Mouse (Mus musculus) forebrain, embryonic 16.5 days (tissue): ENCODE results near the gene Hist1h2an. TPM values are rescaled to one million over a fixed set of nuclear protein-coding genes. Genes with fewer than 3 reads are reported as not detected.
"Not testable (repeated sequence)": the region's sequence is repeated elsewhere in the genome, so short reads cannot be mapped to it uniquely, and the experiment has no call there.

Experiments used
- ATAC-seq: fragments of 200-750 bp; cut with Nextera tagmentation; 2 replicates; pipeline ENCODE4 v1.8.0; 2017; ENCODE audit warnings: mild to moderate bottlenecking, moderate library complexity
- H3K27ac ChIP-seq: fragments of 300-500 bp; sonication (generic); 2 replicates; pipeline ENCODE4 v1.5.1; 2014; ENCODE audit warnings: low read length, control low read depth
- H3K27me3 ChIP-seq: fragments of 300-500 bp; sonication (generic); replicated peaks from 2 replicates; pipeline ENCODE4 v1.6.1; 2014; ENCODE audit warnings: low read length; ENCODE audit not compliant: control insufficient read depth, insufficient read depth
- H3K36me3 ChIP-seq: fragments of 300-500 bp; sonication (generic); 2 replicates; pipeline ENCODE4 v1.6.1; 2014; ENCODE audit not compliant: control insufficient read depth, insufficient read depth
- H3K4me1 ChIP-seq: fragments of 300-500 bp; sonication (generic); replicated peaks from 2 replicates; pipeline ENCODE4 v1.6.1; 2014; ENCODE audit warnings: low read length; ENCODE audit not compliant: control insufficient read depth, insufficient read depth
- H3K4me2 ChIP-seq: fragments of 300-500 bp; sonication (generic); 2 replicates; pipeline ENCODE4 v1.6.1; 2014; ENCODE audit warnings: mild to moderate bottlenecking, low read length, control low read depth
- H3K4me3 ChIP-seq: fragments of 300-500 bp; sonication (generic); replicated peaks from 2 replicates; pipeline ENCODE4 v1.5.1; 2014; ENCODE audit warnings: mild to moderate bottlenecking, low read length, control low read depth
- H3K9ac ChIP-seq: fragments of 300-500 bp; sonication (generic); replicated peaks from 2 replicates; pipeline ENCODE4 v1.6.1; 2014; ENCODE audit warnings: low read depth, low read length, control low read depth
- H3K9me3 ChIP-seq: fragments of 300-500 bp; sonication (generic); 2 replicates; pipeline ENCODE4 v1.6.1; 2016; ENCODE audit warnings: low read length; ENCODE audit not compliant: control insufficient read depth
- WGBS: fragments of 180-500 bp; shearing (Covaris S2); extraction: QIAGEN DNeasy Blood & Tissue Kit; methylation state at CpG from one replicate; pipeline ENCODE4 v1.1.7; 2014; 5-methylcytosine and 5-hydroxymethylcytosine counted together
- polyA plus RNA-seq: library from polyadenylated mRNA; unstranded; fragments of >200 nt; fragmentation: Nextera tagmentation; extraction: Ambion mirVana; gene quantifications from 2 replicates; pipeline ENCODE4 v1.2.1, GENCODE M21; 2015

Hist1h2an gene
- polyA plus RNA-seq, 1 experiment from 2014 or later, result 1.7 TPM

DNA sequence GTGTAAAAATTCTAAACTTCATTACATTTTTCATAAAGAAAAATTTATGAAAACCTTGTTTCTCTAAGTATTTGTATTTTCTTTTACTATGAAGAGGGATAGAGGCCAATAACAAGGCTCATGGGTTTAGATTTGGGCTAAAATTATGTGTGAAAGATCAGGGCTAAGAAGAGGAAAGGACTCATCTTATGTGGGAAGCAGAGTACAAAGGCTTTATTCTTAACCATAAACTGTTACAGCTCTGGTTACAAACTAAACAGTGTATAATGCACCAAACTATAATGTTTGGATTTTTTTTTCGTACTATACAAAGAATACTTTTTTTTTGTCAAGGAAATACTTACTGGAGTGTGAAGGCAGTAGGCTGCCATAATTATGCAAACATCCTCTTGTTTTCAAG is 31.3 kb downstream of the Hist1h2an start:
- Histone ChIP-seq H3K9ac (no peak overlapping the region), H3K4me3 (no peak overlapping the region), H3K36me3 (no peaks in the 10 kb centered on the region), H3K4me2 (no peak overlapping the region), H3K27ac (no peak overlapping the region), H3K27me3 (no peaks in the 10 kb centered on the region), H3K9me3 (no peaks in the 10 kb centered on the region), H3K4me1 (peaks cover 11% of the 10 kb centered on the region)
- no peak for ATAC-seq
- WGBS, result 61% methylated on average over 1 of the region's 1 CpGs

GRCm38 (mm10) chr13:21754294-21755001 is 32.6 kb downstream of the Hist1h2an start:
- Histone ChIP-seq H3K4me1 (peaks cover 11% of the 10 kb centered on the region), H3K27ac (peak overlapping the region; percentile 86), H3K4me2 (peak overlapping the region; percentile 66), H3K4me3 (peak overlapping the region; percentile 51), H3K9ac (0 out of 2 replicates have a peak overlapping the region, but pooled peaks have one; percentile 29)
- H3K9me3 ChIP-seq, H3K36me3 ChIP-seq, ATAC-seq, H3K27me3 ChIP-seq: not testable (repeated sequence)
- WGBS, result 0% methylated on average over 8 of the region's 26 CpGs

DNA sequence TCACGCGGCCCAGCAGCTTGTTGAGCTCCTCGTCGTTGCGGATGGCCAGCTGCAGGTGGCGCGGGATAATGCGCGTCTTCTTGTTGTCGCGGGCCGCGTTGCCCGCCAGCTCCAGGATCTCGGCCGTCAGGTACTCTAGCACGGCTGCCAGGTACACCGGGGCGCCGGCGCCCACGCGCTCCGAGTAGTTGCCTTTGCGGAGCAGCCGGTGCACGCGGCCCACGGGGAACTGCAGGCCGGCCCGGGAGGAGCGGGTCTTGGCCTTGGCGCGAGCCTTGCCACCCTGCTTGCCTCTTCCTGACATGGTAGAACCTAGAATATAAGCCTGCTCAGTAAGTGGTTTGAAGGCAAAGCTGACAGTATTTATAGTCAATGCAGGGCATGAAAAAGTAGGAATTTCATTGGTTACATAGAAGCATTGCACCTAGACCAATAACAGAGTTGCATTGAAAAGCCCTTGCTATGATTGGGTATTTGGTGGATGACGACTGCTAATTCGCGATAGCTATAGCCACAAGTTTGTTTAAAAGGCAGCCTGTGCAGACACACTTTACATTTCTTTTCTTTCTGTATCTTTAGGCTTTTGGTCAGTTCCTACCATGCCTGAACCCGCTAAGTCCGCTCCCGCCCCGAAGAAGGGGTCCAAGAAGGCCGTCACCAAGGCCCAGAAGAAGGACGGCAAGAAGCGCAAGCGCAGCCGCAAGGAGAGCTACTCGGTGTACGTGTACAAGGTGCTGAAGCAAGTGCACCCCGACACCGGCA is 33.3 kb downstream of the Hist1h2an start, which contains the start of the genes Hist1h2ak and Hist1h2bn:
Gene Hist1h2ak (minus strand): TSS at position 304 of the 762 bp plus-strand sequence.
Gene Hist1h2bn (plus strand): TSS at position 600 of the 762 bp plus-strand sequence.
- under 1% methylated on average over 32 of the region's 50 CpGs for WGBS
- ATAC-seq, result peak; percentile 95
- not testable (repeated sequence) for H3K9me3 ChIP-seq, H3K36me3 ChIP-seq, H3K27me3 ChIP-seq
- peak within 1 kb of the TSS; percentile 94 for H3K27ac ChIP-seq
- H3K9ac ChIP-seq, result peak within 1 kb of the TSS; percentile 64
- peak within 1 kb of the TSS; percentile 85 for H3K4me2 ChIP-seq
- H3K4me3 ChIP-seq, result peak within 1 kb of the TSS; percentile 51
- H3K4me1 ChIP-seq, result peaks cover 13% of the 10 kb centered on the region

- H3K9me3 ChIP-seq, result no peaks in the 10 kb centered on the region
- peaks cover 16% of the 10 kb centered on the region for H3K4me1 ChIP-seq
- ATAC-seq, result no peak
- H3K4me3 ChIP-seq, result peak overlapping the region; percentile 51
- H3K27ac ChIP-seq, result peak overlapping the region; percentile 94
- H3K4me2 ChIP-seq, result peak overlapping the region; percentile 85
- no peaks in the 10 kb centered on the region for H3K36me3 ChIP-seq
- H3K27me3 ChIP-seq, result no peaks in the 10 kb centered on the region
- peak overlapping the region; percentile 64 for H3K9ac ChIP-seq
- WGBS, result 1% methylated on average over 10 of the region's 10 CpGs
These were observed 33.9 kb downstream of the Hist1h2an start for GRCm38 (mm10) chr13:21753051-21753523.

DNA sequence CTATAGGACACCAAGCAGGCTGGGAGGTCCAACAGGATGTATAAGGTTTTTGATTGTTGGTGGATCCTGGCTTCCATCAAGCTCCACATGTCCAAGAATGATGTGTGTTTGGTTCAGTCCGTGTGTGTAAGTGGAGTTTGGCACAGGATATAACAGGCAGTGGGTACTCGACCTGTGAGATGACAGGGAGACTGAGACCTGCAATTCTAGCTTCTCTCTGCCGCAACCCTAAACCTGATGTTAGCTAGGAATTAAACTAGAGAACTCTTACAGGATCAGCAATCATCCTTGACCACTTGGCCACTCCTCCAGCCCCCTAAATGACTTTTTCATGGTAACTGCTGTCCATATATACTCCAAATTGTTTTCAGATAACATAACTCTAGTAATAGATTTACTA is 34.7 kb downstream of the Hist1h2an start:
- peak overlapping the region; percentile 25; the same call in 1 of the 2 replicates for H3K4me2 ChIP-seq
- no peaks in the 10 kb centered on the region for H3K9me3 ChIP-seq
- H3K27ac ChIP-seq, result peak overlapping the region; percentile 37; the same call in 1 of the 2 replicates

DNA sequence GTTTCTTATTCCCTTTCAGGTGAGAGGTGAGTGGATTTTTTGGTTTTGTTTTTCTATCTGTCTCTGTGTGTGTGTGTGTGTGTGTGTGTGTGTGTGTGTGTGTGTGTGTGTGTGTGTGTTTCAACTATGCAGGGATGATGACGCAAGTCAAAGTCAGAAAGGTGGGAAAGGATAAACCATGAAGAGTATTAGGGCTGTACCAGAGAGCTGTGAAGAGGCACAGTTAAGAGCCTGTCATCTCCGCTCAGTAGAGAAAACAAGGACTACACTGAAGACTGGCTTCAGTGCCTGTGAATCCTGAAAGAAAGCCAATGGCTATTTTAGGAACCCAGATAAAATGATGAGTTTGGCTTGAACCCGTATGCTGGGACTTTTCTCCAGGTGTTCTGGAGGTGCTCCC is 35.2 kb downstream of the Hist1h2an start:
- WGBS, result 72% methylated on average over 3 of the region's 3 CpGs

More for the DNA sequence above, 34.7 kb downstream of the Hist1h2an start:
- no peaks in the 10 kb centered on the region for H3K36me3 ChIP-seq
- peaks cover 19% of the 10 kb centered on the region for H3K4me1 ChIP-seq
- H3K27me3 ChIP-seq, result no peaks in the 10 kb centered on the region
- no peak overlapping the region for H3K4me3 ChIP-seq
- no peak for ATAC-seq
- H3K9ac ChIP-seq, result no peak overlapping the region; the same call in 1 of the 2 replicates
- 42% methylated on average over 3 of the region's 3 CpGs for WGBS

GRCm38 (mm10) chr13:21751417-21751816 is 35.6 kb downstream of the Hist1h2an start:
- no peaks in the 10 kb centered on the region for H3K27me3 ChIP-seq
- H3K4me1 ChIP-seq, result peaks cover 21% of the 10 kb centered on the region
- no peak for ATAC-seq
- H3K4me2 ChIP-seq, result no peak overlapping the region
- H3K4me3 ChIP-seq, result no peak overlapping the region
- H3K36me3 ChIP-seq, result no peaks in the 10 kb centered on the region
- H3K27ac ChIP-seq, result no peak overlapping the region
- no peak overlapping the region for H3K9ac ChIP-seq
- H3K9me3 ChIP-seq, result no peaks in the 10 kb centered on the region

More for the DNA sequence above, 35.2 kb downstream of the Hist1h2an start:
- Histone ChIP-seq H3K27ac (no peak overlapping the region), H3K9ac (no peak overlapping the region), H3K4me2 (no peak overlapping the region), H3K4me3 (no peak overlapping the region), H3K36me3 (no peaks in the 10 kb centered on the region), H3K9me3 (no peaks in the 10 kb centered on the region), H3K27me3 (no peaks in the 10 kb centered on the region), H3K4me1 (peaks cover 21% of the 10 kb centered on the region)
- no peak for ATAC-seq

DNA sequence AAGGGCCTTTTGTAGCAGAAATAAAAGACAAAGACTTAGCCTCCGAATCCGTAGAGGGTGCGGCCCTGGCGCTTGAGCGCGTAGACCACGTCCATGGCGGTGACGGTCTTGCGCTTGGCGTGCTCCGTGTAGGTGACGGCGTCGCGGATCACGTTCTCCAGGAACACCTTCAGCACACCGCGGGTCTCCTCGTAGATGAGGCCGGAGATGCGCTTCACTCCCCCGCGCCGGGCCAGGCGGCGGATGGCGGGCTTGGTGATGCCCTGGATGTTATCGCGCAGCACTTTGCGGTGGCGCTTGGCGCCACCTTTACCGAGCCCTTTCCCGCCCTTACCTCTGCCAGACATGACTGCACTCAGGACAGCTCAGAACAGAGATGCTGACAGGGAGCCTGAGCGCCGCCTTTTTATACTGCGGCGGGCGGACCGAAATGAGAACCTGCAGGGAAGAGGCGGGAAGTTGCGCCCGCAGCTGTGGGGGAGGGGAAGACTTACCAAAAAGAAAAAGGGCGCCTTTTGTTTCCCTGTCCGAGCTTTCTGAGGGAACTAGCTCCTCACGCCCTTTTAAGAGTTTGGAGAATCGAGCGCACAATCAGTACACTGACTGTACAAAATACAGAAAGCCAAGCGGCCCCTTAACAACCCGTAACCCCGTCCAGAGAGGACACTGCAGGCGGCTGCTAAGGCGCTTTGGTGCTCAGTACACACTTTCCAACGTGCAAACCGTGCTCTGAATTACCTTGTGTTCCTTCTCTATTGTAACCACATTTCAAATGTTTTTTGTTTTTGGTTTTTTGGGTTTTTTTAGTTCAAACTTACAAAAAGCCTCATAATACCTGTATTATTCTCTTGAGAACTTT is 36.6 kb downstream of the Hist1h2an start, which contains the start of gene Hist1h4k:
Gene Hist1h4k (minus strand): TSS at position 347 of the 859 bp plus-strand sequence.
- not testable (repeated sequence) for H3K9me3 ChIP-seq, H3K27me3 ChIP-seq, H3K36me3 ChIP-seq
- under 1% methylated on average over 44 of the region's 56 CpGs for WGBS
- Histone ChIP-seq H3K4me3 (peak within 1 kb of the TSS; percentile 70), H3K4me2 (peak within 1 kb of the TSS; percentile 82), H3K9ac (peak within 1 kb of the TSS; percentile 63), H3K27ac (peak within 1 kb of the TSS; percentile 92), H3K4me1 (peaks cover 21% of the 10 kb centered on the region)
- ATAC-seq, result peak; percentile 85
